Mouse (Mus musculus): ENCODE measurements around the gene Il16. TPM values are rescaled to one million over a fixed set of nuclear protein-coding genes. Genes with fewer than 3 reads are reported as not detected.
A peak's percentile ranks its signal among the peaks of the same experiment; 100 is the strongest.

Il16 gene
- total RNA-seq, 2 experiments from 2014 or later, result 34.9 to 37.4 TPM

GRCm38 (mm10) chr7:83615815-83616214 is 129.7 kb downstream of the Il16 start:
- DNase-seq (ENCODE audit: low spot score in 2 of 2), result no peak

- no peak for DNase-seq (ENCODE audit: low spot score in 2 of 2)
Measured at GRCm38 (mm10) chr7:83615272-83615671, 130.3 kb downstream of the Il16 start.

GRCm38 (mm10) chr7:83611886-83612285 is 133.6 kb downstream of the Il16 start:
- DNase-seq (ENCODE audit: low spot score in 2 of 2), result no peak

- no peak for DNase-seq (ENCODE audit: low spot score in 2 of 2)
Measured at GRCm38 (mm10) chr7:83609891-83610290, 135.6 kb downstream of the Il16 start.

- no peak for DNase-seq (ENCODE audit: low spot score in 2 of 2)
Measured at GRCm38 (mm10) chr7:83606796-83607195, 138.7 kb downstream of the Il16 start.

GRCm38 (mm10) chr7:83604180-83604944 is 141.2 kb downstream of the Il16 start:
- DNase-seq (ENCODE audit: low spot score in 2 of 2), result no peak

- peak; percentile 30 to 52 for DNase-seq (ENCODE audit: low spot score in 2 of 2)
Measured at GRCm38 (mm10) chr7:83599913-83600286, 145.6 kb downstream of the Il16 start.

- no peak for DNase-seq (ENCODE audit: low spot score in 2 of 2)
Measured at GRCm38 (mm10) chr7:83598997-83599912, 146.3 kb downstream of the Il16 start.

GRCm38 (mm10) chr7:83597063-83597462 is 148.5 kb downstream of the Il16 start:
- DNase-seq (ENCODE audit: low spot score in 2 of 2), result no peak

GRCm38 (mm10) chr7:83594056-83594455 is 151.5 kb downstream of the Il16 start:
- no peak for DNase-seq (ENCODE audit: low spot score in 2 of 2)

Other genes with a start within 250 kb of the Il16 start
- gene Tmc3, start 160.8 kb downstream of the Il16 start, total RNA-seq (2021), result under 1 TPM; 0.18 to 0.55 TPM
- 10 to 100 TPM; 13.4 to 16.4 TPM for gene Stard5, start 113.8 kb downstream of the Il16 start, total RNA-seq (2021)
- gene Cfap161, start 49.2 kb upstream of the Il16 start, total RNA-seq (2021), result 1 to 10 TPM; 1.0 to 1.8 TPM
- gene Tlnrd1, start 138.6 kb upstream of the Il16 start, total RNA-seq (2021), result 10 to 100 TPM; 16.8 to 18.1 TPM
- gene Mesd, start 138.7 kb upstream of the Il16 start, total RNA-seq (2021), result 10 to 100 TPM; 71.5 to 75.5 TPM